Mouse (Mus musculus): ENCODE measurements around the gene Usp5. TPM values are rescaled to one million over a fixed set of nuclear protein-coding genes. Genes with fewer than 3 reads are reported as not detected.

Usp5 gene
- polyA plus RNA-seq, 1 experiment from 2014 or later: 209 TPM

Other genes with a start within 250 kb of the Usp5 start
- gene C1s2, start 193.4 kb downstream of the Usp5 start, polyA plus RNA-seq (2016; fragmentation: Nextera tagmentation; extraction: Ambion mirVana): not detected in 2 replicates
- 37.3 and 45.7 TPM in 2 replicates for gene Lpcat3, start 166.5 kb downstream of the Usp5 start, polyA plus RNA-seq (2016; fragmentation: Nextera tagmentation; extraction: Ambion mirVana)
- gene Emg1, start 117.3 kb downstream of the Usp5 start, polyA plus RNA-seq (2016; fragmentation: Nextera tagmentation; extraction: Ambion mirVana): 254 and 298 TPM in 2 replicates
- gene Phb2, start 117.1 kb downstream of the Usp5 start, polyA plus RNA-seq (2016; fragmentation: Nextera tagmentation; extraction: Ambion mirVana): 501 and 622 TPM in 2 replicates
- gene Ptpn6, start 90.8 kb downstream of the Usp5 start, polyA plus RNA-seq (2016; fragmentation: Nextera tagmentation; extraction: Ambion mirVana): 6.2 and 7.6 TPM in 2 replicates
- gene Grcc10, start 88.1 kb downstream of the Usp5 start, polyA plus RNA-seq (2016; fragmentation: Nextera tagmentation; extraction: Ambion mirVana): 384 and 460 TPM in 2 replicates
- gene Gm45234, start 73.5 kb downstream of the Usp5 start, polyA plus RNA-seq (2016; fragmentation: Nextera tagmentation; extraction: Ambion mirVana): not detected in 2 replicates
- 12.9 and 14.8 TPM in 2 replicates for gene Atn1, start 73.0 kb downstream of the Usp5 start, polyA plus RNA-seq (2016; fragmentation: Nextera tagmentation; extraction: Ambion mirVana)
- 0.69 and 1.5 TPM in 2 replicates for gene Eno2, start 59.8 kb downstream of the Usp5 start, polyA plus RNA-seq (2016; fragmentation: Nextera tagmentation; extraction: Ambion mirVana)
- 0.35 and 0.68 TPM in 2 replicates for gene Lrrc23, start 49.8 kb downstream of the Usp5 start, polyA plus RNA-seq (2016; fragmentation: Nextera tagmentation; extraction: Ambion mirVana)
- gene Spsb2, start 20.8 kb downstream of the Usp5 start, polyA plus RNA-seq (2016; fragmentation: Nextera tagmentation; extraction: Ambion mirVana): 4.7 and 6.9 TPM in 2 replicates
- gene Tpi1, start 15.2 kb downstream of the Usp5 start, polyA plus RNA-seq (2016; fragmentation: Nextera tagmentation; extraction: Ambion mirVana): 831 and 927 TPM in 2 replicates
- 243 and 250 TPM in 2 replicates for gene Cdca3, start 63 bp upstream of the Usp5 start, polyA plus RNA-seq (2016; fragmentation: Nextera tagmentation; extraction: Ambion mirVana)
- gene Gnb3, start 10.8 kb upstream of the Usp5 start, polyA plus RNA-seq (2016; fragmentation: Nextera tagmentation; extraction: Ambion mirVana): 0.34 and 0.35 TPM in 2 replicates
- gene P3h3, start 28.3 kb upstream of the Usp5 start, polyA plus RNA-seq (2016; fragmentation: Nextera tagmentation; extraction: Ambion mirVana): 17.3 and 26.8 TPM in 2 replicates
- gene Gpr162, start 34.5 kb upstream of the Usp5 start, polyA plus RNA-seq (2016; fragmentation: Nextera tagmentation; extraction: Ambion mirVana): 0.59 and 1.2 TPM in 2 replicates
- not detected in 2 replicates for gene Cd4, start 58.7 kb upstream of the Usp5 start, polyA plus RNA-seq (2016; fragmentation: Nextera tagmentation; extraction: Ambion mirVana)
- 0.88 and 1.6 TPM in 2 replicates for gene Lag3, start 82.2 kb upstream of the Usp5 start, polyA plus RNA-seq (2016; fragmentation: Nextera tagmentation; extraction: Ambion mirVana)
- gene Ptms, start 90.6 kb upstream of the Usp5 start, polyA plus RNA-seq (2016; fragmentation: Nextera tagmentation; extraction: Ambion mirVana): 144 and 208 TPM in 2 replicates
- gene Mlf2, start 101.9 kb upstream of the Usp5 start, polyA plus RNA-seq (2016; fragmentation: Nextera tagmentation; extraction: Ambion mirVana): 428 and 433 TPM in 2 replicates
- 141 and 150 TPM in 2 replicates for gene Cops7a, start 136.1 kb upstream of the Usp5 start, polyA plus RNA-seq (2016; fragmentation: Nextera tagmentation; extraction: Ambion mirVana)
- 0.40 and 1.4 TPM in 2 replicates for gene Pianp, start 167.2 kb upstream of the Usp5 start, polyA plus RNA-seq (2016; fragmentation: Nextera tagmentation; extraction: Ambion mirVana)
- 12.8 and 15.2 TPM in 2 replicates for gene Zfp384, start 179.7 kb upstream of the Usp5 start, polyA plus RNA-seq (2016; fragmentation: Nextera tagmentation; extraction: Ambion mirVana)
- gene Ing4, start 210.3 kb upstream of the Usp5 start, polyA plus RNA-seq (2016; fragmentation: Nextera tagmentation; extraction: Ambion mirVana): 121 and 145 TPM in 2 replicates
- 10.1 and 13.0 TPM in 2 replicates for gene Acrbp, start 220.2 kb upstream of the Usp5 start, polyA plus RNA-seq (2016; fragmentation: Nextera tagmentation; extraction: Ambion mirVana)
- 0.14 and 0.18 TPM in 2 replicates for gene Lpar5, start 238.4 kb upstream of the Usp5 start, polyA plus RNA-seq (2016; fragmentation: Nextera tagmentation; extraction: Ambion mirVana)

Data from limb, embryonic 10.5 days (tissue).